Mouse (Mus musculus) kidney, adult 11 months (tissue): Measurements from ENCODE around the gene Zfand3.

Experiments
- DNase-seq: peaks from one replicate; pipeline ENCODE4 v3.0.0; 2022

Zfand3 gene

DNA sequence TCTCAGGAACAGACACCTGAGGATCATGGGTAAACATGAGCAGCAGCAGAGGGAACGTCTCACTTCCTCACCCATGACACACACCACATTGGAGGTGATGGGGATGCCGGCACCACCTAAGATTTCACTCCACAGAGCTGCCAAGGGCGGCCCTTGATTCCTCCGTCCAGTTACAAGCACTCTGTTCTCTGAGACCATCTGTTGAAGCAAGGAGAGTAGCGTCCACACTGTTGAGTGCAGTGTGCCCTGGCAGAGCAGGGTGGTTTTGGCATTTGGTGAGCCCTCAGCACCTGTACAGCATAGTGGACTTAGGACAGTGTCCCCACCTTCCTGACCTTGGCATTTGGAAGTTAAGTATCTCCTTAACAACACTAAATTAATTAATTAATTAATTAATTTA is 107.0 kb downstream of the Zfand3 start:
- no peak for DNase-seq

DNA sequence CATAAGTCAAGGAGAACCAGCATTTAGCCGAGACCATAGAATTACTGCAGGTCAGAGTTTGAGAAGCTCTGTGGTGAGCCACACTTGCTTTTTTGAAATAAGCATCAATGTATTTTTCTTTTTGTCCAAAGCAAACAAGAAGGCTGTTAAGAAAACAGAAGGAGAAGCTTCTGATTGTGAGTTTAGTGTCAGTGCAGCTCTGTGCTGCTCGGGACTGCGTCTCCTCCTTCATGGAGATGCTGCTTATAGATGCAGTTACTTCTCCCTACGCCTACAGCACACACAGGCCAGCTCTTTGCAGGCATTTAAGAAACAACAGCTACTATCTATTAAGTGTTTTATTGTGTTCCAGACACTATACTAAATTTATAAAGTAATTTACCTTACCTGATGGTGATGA is 107.5 kb downstream of the Zfand3 start:
- no peak for DNase-seq

DNA sequence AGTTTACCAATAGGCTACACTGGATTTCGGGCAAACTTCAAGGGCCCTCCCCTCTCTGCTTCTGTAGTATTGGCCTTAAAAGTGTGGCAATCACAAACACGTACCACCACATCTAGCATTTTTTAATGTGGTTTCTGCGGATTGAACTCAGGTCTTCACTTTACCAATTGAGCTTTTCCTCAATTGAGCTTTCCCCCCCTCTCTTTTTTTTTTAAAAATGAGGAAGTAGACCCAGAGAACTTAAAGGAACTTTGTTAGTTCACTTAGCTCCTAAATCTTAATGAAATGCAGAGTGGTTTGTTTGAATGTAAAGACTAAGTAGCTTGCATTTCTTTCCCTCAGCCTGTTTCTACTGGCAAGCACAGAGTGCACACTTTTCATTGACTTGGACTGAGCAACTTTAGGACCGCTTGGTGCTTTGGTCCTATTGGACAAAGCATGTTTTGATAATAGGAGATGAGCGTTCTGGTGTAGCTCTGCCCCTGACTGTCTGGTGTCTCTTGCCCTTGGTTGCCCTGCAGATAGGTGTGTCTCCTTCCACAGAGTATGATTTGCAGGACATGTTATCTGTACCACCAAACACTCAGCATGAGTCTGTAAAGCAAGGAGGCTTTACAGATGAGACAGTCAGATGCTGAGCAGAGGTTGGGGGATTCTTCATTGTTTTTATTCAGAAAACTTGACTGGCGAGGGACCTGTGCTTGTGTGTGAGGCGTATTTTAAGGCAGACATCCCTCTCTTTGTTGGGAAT is 108.2 kb downstream of the Zfand3 start:
- no peak for DNase-seq

DNA sequence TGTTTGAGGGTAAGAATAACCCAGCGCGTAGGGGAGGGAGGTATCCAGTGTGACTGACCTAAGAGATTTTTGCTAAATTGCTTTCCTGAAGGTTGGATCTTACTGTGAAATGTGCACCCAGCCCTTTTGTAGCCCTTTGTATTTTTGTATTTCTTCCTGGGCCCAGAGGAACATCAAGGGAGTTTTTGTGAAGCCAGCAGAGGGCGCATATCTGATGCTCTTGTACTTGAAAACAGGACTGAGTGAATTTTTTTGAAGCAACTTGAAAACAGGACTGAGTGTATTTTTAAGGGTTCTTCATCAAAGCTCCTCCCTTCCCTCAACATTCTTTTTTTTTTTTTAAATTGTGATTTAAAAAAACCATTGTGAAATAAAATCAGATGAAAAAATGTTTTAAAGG is 110.2 kb downstream of the Zfand3 start:
- no peak for DNase-seq

DNA sequence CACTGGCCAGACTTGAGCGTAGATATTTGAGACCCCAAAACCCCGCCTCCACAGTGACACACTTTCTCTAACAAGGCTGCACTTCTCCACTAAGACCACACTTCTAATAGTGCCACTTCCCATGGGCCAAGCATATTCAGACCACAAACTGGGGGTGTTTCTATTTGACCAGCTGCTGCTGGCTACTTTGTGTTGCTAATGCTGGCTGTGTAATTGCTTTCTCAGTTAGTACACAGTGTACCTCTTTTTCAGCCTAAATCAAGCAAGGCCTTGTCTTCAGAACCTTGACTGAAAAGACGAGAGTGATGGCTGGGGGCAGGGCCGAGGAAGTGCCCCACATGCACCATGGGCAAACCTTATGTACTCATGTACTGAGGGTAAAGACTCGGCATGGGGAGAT is 111.7 kb downstream of the Zfand3 start:
- no peak for DNase-seq

DNA sequence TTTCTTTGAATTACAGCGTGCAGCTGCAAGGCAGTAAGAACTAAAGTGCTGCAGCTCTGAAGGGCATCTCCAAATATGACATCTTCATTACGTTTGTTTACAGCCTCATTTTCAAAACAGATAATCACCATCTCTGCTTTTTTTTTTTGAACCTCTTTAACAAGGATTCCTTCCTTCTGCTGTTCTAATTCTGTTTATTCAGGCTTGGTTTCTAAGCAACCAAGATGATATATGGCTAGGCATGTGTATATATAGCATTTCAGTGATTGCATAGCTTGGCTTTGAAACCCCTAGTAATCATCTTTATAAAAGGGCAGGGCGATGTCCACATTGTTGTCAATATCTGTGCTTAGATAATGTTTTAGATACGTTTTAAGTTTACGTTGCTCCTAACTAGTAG is 113.5 kb downstream of the Zfand3 start:
- no peak for DNase-seq

DNA sequence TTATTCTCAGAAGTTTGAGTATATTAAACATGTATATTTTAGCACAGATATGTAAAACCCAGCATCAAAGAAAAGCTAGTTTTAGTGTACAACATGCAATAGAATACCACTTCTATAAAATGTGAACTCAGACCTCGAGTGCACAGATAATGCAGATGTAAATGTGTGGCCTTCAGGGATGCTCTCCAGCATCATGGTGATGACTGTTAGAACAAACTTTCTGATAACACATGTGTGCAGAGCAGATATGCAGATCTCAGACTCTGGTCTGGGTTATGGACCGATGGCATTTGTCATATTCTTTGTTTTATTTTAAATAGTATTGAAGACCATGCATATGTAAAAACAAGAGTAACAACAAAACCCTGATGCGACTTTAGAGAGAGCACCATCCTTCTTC is 117.7 kb downstream of the Zfand3 start:
- DNase-seq: no peak

DNA sequence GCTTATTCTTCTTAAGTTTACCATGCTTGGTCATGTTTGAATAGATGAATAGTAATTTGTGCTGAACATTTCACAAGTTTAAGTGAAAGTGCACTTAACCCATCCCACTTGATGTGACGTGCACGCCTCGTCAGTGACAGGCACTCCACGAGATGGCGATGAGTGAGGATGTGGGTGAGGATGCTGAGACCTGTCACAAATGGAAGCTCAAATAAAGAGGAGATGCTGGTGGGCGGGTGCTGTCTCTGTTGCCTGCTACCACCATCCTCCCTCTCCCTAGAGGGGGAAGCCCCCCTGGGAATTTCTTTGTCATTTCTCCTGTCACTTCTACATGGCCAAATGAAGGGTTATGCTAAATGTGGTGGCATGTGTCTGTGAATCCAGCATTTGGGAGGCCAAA is 123.9 kb downstream of the Zfand3 start:
- no peak for DNase-seq

DNA sequence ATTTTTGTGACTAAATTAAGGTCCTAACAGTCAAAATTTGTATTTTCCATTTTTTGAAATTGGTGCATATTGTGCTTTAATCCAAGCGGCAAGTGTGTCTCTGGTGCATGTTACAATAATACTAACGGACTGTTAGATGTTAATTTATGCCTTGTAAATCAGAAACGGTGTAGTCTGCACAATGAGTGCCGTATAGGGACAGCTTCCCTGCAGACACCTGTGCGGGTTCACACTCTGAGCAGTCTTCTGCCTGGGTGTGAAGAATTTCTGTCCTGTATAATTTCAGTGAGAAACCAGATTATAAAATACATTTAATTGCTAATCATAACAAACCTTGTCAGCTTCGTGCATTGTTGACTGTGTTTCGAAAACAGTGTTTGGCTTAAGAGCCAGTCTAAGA is 124.7 kb downstream of the Zfand3 start:
- no peak for DNase-seq

DNA sequence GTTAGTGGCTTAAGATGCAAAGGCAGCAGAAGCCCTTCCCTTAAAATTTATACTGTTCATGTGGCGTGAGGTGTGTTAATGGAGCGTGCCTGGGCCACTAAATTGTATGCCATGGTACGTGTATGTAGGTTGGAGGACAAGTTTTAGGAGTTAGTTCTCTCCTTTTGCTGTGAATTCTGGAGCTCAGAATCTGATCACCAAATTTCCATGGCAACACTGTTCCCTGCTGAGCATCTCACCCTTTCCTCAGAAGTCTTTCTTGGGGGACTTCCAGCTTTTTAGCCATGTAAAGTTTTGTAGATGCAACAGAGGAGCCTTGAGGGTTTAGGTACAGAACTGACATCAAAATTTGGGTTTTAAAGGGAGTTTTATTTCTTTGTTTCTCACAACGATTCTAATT is 125.8 kb downstream of the Zfand3 start:
- no peak for DNase-seq

DNA sequence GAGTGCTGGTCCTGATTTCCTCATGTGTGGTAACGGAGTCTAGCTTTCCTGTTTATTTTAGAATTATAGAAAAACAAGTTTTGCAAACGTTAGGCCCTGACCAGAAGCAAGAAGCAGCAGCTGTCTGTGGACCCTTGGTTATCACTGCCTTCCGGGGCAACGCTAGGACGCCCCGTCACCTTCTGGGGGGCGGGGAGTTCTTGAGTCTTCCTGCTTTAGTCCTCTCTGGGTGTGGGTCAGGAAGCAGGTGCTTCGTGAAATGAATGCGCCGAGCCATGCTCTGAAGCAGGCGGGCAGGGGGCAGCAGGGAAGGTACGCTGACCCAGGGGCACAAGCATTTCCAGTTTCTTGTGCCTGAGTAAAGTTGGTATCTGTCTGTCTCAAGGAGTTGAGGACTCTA is 129.1 kb downstream of the Zfand3 start:
- DNase-seq: no peak

DNA sequence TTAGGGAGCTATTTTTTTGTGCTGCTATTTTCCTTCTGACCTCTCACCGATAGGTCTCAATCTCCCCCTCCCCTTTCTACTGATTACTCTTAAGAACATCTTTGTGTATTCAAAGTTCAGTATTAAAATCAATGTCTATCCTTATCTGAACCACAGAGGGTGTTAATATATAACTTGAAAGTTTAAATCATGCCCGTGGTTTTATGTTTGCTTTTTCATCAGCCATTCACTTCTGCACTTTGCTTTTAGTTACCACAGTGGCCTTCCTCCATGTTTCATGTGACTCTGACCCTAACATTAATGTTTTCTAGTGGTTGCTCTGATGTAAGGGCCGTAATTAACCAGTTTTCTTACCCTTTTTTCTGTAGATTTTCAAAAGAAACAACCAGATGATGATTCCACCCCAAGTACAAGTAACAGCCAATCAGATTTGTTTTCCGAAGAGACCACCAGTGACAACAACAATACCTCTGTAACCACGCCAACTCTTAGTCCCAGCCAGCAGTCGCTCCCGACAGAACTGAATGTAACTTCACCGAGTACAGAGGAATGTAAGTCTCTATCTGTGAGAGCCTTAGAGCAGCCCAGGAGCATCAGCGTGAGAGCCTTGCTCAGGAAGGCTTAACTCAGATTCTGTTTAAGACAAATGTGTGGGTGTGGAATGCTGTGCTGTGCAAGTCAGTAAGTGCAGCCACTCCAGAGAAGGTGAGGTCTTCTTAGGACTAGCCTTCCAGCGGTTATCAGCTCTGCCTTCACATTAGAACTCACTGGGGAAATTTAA is 130.6 kb downstream of the Zfand3 start:
- no peak for DNase-seq

DNA sequence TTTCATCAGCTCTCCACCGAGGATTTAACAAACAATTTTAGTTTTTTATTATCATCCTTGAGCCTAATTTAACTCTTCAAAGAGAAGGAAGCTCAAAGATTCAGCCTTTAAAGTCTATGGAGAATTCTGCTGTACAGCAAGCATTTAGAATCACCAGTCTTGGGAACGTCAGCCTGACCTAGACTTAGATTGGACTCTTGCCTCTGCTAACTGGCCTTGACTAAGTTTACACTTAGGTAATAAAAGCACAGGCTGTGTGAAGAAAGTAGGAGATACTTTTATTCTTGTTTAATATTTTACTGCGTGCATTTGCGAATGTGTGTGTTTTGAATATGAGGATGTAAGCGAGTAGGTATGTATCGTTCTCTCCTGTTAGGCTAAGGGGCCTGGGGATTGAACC is 131.4 kb downstream of the Zfand3 start:
- no peak for DNase-seq

DNA sequence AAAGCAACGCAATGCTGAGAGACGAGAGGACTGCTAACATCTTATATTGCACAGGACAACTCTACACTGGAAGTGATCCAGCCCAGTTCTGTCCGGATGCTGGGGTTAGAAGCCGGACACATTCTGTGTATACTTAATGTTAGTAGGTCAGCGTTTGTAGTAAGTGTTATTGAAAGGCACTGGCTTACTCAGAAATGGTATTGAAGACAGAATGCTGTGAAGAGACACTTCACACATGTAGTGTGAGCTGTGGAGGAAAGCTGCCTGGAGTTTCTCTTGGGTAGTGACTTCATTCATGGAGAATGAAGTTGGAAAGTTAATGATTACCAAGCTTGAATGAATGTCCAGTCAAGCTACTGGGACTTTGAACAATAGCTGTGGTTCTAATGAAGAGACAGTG is 132.2 kb downstream of the Zfand3 start:
- peak; percentile 49 for DNase-seq

DNA sequence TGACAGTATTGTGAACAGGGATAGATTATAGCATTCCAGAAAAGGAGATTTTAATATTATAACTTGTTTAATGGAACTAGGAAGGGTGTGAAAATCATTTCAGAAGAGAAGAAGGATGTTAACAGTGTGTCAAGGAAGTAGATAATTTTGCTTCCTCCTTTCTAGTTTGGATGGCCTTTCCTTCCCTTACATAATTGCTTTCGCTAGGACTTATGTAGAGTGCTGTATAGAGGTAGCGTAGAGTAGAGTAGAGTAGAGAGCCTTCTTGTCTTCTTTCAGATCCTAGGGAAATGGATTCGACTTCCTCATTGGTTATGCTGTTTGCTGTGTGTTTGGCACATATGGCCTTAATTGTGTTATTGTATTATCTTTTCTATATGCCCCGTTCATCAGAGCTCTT is 132.6 kb downstream of the Zfand3 start:
- DNase-seq: no peak

DNA sequence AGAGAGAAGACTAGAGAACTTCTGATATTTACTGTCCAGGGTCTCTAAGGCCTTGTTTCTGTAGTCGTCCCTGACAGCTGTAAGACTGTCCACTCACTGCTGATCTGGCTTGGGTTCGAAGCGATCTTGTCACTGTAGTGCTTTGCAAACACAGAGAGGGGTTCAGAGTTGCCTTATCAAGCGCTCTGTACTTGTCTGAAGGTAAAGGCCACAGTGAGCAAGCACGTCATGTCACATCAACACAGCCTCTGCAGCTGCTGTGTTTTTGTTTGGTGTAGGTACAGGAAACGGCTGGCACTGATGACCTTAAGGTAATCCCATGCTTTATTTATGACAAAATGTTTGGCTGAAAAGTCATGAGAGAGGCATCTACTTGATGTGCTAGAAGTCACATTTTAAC is 139.6 kb downstream of the Zfand3 start:
- DNase-seq: no peak

DNA sequence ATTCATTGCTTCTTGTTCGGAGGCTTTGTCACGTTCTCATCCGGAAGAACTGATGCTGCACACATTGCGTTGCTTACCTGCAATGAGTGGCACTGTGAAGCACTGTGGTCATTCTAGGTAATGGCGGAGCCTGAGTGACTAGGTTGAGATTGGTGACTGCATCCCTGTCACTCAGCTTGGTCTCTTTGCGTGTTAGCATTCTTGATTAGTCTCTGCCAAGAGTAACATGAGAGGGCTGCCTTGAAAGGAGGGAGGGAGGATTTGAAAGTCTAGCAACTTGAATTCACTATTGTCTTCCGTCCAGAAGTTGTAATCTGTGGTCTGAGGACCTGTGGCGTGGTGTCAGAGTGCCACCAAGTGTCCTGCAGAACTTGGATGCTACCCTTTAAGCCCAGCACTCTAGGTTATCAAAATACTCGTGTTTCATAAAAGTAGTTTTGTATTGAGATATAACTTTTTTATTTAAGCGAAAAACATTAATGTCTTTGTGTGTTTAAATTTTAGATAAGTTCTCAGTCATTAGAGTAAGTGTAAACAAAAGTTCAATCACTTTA is 141.1 kb downstream of the Zfand3 start:
- no peak for DNase-seq

DNA sequence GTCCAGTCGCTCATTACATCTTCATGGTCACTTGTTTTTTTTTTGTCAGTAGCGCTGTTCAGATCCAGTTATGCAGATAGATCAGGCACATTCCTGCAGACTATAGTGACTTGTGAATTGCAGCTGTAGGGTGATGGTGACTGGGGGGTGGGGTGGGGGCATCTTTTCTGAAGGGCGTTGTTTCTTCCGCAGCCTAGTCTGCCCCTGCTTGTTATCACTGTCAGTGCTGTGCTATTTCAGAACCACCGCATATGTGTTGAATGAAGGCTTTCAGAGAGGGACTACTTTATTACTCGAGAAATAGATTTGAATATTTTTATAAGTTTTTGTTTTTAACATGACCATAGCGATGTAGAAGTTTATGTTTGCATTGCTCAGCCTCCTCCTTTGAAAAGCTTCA is 142.0 kb downstream of the Zfand3 start:
- DNase-seq: no peak

DNA sequence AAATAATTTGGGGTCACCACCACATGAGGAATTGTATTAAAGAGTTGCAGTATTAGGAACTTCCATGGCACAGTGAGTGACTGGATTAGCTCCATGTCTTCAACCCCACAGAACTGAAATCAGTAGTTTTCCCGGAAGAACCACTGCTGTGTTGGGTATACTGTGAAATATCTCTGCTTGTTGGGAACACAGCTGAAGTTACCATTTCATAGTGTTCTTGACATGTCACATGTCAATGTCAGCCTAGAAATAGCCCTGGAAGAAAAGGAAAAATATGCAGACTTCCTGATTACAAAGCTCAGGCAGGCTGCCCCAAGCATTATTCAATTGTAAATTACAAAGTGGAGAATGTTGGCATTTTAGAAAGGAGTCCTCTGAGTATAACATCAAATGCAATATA is 143.4 kb downstream of the Zfand3 start:
- no peak for DNase-seq

DNA sequence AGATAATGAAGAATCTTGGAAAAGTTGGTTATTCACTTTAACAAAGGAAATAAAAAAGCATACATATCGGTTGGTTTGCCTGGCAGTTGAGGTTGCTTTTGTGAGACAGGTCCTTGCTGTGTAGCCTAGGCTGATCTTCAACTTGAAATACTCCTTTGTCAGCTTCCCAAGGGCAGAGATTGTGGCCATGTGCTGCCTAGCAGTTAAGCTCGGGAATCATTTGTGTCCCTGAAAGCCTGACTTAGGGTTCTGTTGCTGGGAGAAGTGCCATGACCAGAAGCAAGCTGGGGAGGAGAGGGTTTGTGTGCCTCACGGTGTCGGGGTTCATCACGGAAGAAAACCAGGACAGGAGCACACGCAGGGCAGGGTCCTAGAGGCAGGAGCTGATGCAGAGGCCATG is 143.8 kb downstream of the Zfand3 start:
- no peak for DNase-seq

DNA sequence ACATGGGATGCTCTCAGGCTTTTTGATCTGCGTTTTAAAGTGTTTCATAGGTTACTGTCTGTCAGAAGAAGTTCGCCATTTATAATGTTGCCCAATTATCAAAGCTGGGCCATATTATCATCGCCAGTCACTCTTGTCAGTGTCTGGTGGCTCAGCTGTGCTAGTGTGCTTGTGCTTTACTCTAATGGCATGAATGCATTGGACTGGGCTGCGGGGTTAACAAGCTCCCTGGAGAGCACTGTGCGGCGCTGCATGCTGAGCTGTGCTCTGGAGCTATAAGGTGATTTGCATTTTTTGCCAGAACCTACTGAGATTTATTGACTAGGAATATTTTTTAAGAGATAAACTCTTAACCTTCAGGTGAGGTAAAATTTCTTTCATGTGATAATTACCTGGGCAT is 145.4 kb downstream of the Zfand3 start:
- DNase-seq: no peak

DNA sequence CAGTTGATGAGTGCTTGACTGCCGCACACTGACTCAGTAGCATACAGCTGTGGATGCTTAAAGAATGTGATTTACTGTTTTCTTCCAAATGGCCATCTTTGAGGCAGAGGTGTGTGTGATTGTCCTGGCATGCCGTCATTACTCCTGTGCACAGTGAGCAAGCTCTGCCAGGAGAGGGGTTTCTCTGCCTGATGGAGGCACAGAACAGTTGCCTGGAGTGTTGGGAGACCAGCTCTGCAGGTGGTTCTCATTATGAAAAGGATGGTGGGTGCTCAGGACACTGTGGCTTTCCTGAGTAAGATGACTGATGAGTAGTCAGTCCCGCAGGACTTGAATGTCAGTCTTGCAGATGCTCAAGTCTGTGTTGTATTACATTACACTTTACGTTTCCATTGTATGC is 149.6 kb downstream of the Zfand3 start:
- no peak for DNase-seq

DNA sequence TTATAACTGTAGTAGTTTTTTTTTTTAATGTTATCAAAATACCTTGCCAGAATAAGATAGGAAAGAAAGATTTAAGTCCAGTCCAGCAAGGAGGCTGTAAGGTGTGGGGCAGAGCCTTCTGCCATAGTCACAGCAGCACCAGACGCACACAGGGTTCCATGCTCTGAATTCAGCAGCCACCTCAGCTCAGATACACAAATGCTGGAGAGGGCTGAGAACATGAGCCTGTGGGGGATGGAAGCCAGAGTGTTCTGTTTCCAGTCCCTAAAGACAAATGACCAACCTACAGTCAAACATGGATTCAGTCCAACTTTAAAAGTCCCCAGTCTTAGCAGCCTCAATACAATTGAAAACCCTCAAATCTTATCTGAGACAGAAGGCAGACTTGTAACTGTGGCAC is 150.3 kb downstream of the Zfand3 start:
- no peak for DNase-seq

DNA sequence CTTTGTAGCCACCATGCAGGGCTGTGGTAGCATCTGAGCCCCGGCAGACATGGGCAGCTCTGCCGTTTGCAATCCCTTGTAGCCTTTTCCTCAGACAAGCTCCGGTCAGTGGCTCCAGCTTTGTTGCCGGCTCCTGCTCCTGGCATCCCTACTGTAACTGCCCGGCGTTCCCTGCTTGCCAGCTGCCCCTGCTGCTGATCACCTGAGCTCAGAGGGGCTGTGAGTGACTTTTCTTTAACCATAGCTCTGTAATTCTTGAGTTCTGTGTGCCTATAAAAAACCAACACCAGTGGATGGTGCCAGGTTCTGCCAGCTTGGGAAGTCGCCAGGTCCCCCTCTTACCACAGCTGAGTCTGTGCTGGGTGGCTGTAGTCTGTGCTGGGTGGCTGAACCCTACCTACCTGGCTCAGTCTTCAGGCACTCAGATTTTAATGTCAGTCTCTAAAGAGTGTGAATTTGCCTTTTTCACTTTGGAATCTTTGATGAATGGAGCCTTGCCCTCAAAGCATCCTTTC is 150.9 kb downstream of the Zfand3 start:
- no peak for DNase-seq
